Mouse (Mus musculus): ENCODE results near the gene Usp47. TPM values are rescaled to one million over a fixed set of nuclear protein-coding genes. Genes with fewer than 3 reads are reported as not detected.
A peak's percentile ranks its signal among the peaks of the same experiment; 100 is the strongest.

Gene Usp47
- polyA plus RNA-seq, 1 experiment from 2014 or later = 77.1 TPM

- no peak overlapping the region for H3K4me3 ChIP-seq
- ATAC-seq = peak; percentile 10; the same call in 1 of the 2 replicates
- H3K9ac ChIP-seq = no peak overlapping the region
- H3K27ac ChIP-seq = no peak overlapping the region
- no peak overlapping the region for H3K4me2 ChIP-seq
- no peaks in the 10 kb centered on the region for H3K36me3 ChIP-seq (ENCODE audit: poor library complexity, severe bottlenecking)
- peaks cover 28% of the 10 kb centered on the region for H3K4me1 ChIP-seq
- WGBS = 57% methylated on average over 4 of the region's 4 CpGs
- no peaks in the 10 kb centered on the region for H3K27me3 ChIP-seq
- no peaks in the 10 kb centered on the region for H3K9me3 ChIP-seq (replicated peaks)
Observed at GRCm38 (mm10) chr7:112143978-112144377, 120.7 kb downstream of the Usp47 start.

- 37% methylated on average over 11 of the region's 11 CpGs for WGBS
- no peak for ATAC-seq
- Histone ChIP-seq H3K27ac (no peak overlapping the region), H3K4me1 (peaks cover 28% of the 10 kb centered on the region), H3K9ac (no peak overlapping the region), H3K36me3 (ENCODE audit: poor library complexity, severe bottlenecking) (no peaks in the 10 kb centered on the region), H3K4me2 (no peak overlapping the region), H3K27me3 (no peaks in the 10 kb centered on the region), H3K4me3 (no peak overlapping the region), H3K9me3 (replicated peaks) (no peaks in the 10 kb centered on the region)
Observed at GRCm38 (mm10) chr7:112144646-112145179, 121.4 kb downstream of the Usp47 start.

GRCm38 (mm10) chr7:112147979-112148378 is 124.7 kb downstream of the Usp47 start:
- H3K9ac ChIP-seq = no peak overlapping the region
- H3K9me3 ChIP-seq (replicated peaks) = no peaks in the 10 kb centered on the region
- no peaks in the 10 kb centered on the region for H3K36me3 ChIP-seq (ENCODE audit: poor library complexity, severe bottlenecking)
- no peak overlapping the region for H3K4me3 ChIP-seq
- H3K27me3 ChIP-seq = no peaks in the 10 kb centered on the region
- no peak for ATAC-seq
- peaks cover 19% of the 10 kb centered on the region for H3K4me1 ChIP-seq
- 68% methylated on average over 2 of the region's 2 CpGs for WGBS
- no peak overlapping the region for H3K27ac ChIP-seq
- no peak overlapping the region for H3K4me2 ChIP-seq

- ATAC-seq = no peak
- Histone ChIP-seq H3K4me2 (no peak overlapping the region), H3K9ac (no peak overlapping the region), H3K4me1 (peaks cover 13% of the 10 kb centered on the region), H3K4me3 (no peak overlapping the region), H3K27me3 (no peaks in the 10 kb centered on the region), H3K36me3 (ENCODE audit: poor library complexity, severe bottlenecking) (no peaks in the 10 kb centered on the region), H3K9me3 (replicated peaks) (no peaks in the 10 kb centered on the region), H3K27ac (no peak overlapping the region)
- 90% methylated on average over 10 of the region's 10 CpGs for WGBS
Observed at GRCm38 (mm10) chr7:112149113-112149512, 125.8 kb downstream of the Usp47 start.

GRCm38 (mm10) chr7:112154445-112154844 is 131.1 kb downstream of the Usp47 start:
- H3K4me2 ChIP-seq = no peak overlapping the region
- 85% methylated on average over 4 of the region's 4 CpGs for WGBS
- H3K27ac ChIP-seq = no peak overlapping the region
- no peaks in the 10 kb centered on the region for H3K9me3 ChIP-seq (replicated peaks)
- H3K4me3 ChIP-seq = no peak overlapping the region
- peaks cover 19% of the 10 kb centered on the region for H3K27me3 ChIP-seq
- no peak for ATAC-seq
- H3K9ac ChIP-seq = no peak overlapping the region
- no peaks in the 10 kb centered on the region for H3K36me3 ChIP-seq (ENCODE audit: poor library complexity, severe bottlenecking)
- peaks cover 31% of the 10 kb centered on the region for H3K4me1 ChIP-seq

- Histone ChIP-seq H3K36me3 (ENCODE audit: poor library complexity, severe bottlenecking) (no peaks in the 10 kb centered on the region), H3K4me3 (no peak overlapping the region), H3K27me3 (peaks cover 24% of the 10 kb centered on the region), H3K9ac (no peak overlapping the region), H3K4me1 (peaks cover 31% of the 10 kb centered on the region), H3K4me2 (no peak overlapping the region), H3K27ac (no peak overlapping the region), H3K9me3 (replicated peaks) (no peaks in the 10 kb centered on the region)
- 33% methylated on average over 1 of the region's 1 CpGs for WGBS
- no peak for ATAC-seq
Observed at GRCm38 (mm10) chr7:112155194-112155593, 131.9 kb downstream of the Usp47 start.

GRCm38 (mm10) chr7:112157584-112158315 is 134.4 kb downstream of the Usp47 start:
- ATAC-seq = peak; percentile 44
- 13% methylated on average over 23 of the region's 23 CpGs for WGBS

GRCm38 (mm10) chr7:112158316-112158741 is 135.0 kb downstream of the Usp47 start:
- H3K36me3 ChIP-seq (ENCODE audit: poor library complexity, severe bottlenecking) = no peaks in the 10 kb centered on the region
- H3K27ac ChIP-seq = no peak overlapping the region
- no peaks in the 10 kb centered on the region for H3K9me3 ChIP-seq (replicated peaks)
- peak overlapping the region; percentile 71 for H3K4me2 ChIP-seq
- H3K4me3 ChIP-seq = peak overlapping the region; percentile 49
- H3K27me3 ChIP-seq = peaks cover 28% of the 10 kb centered on the region
- H3K4me1 ChIP-seq = peaks cover 31% of the 10 kb centered on the region
- 1% methylated on average over 22 of the region's 23 CpGs for WGBS
- peak; percentile 71 for ATAC-seq
- peak overlapping the region; percentile 66 for H3K9ac ChIP-seq

More at GRCm38 (mm10) chr7:112157584-112158315, 134.4 kb downstream of the Usp47 start:
- H3K4me3 ChIP-seq = peak overlapping the region; percentile 49
- H3K36me3 ChIP-seq (ENCODE audit: poor library complexity, severe bottlenecking) = no peaks in the 10 kb centered on the region
- no peak overlapping the region for H3K27ac ChIP-seq
- H3K4me1 ChIP-seq = peaks cover 31% of the 10 kb centered on the region
- peaks cover 28% of the 10 kb centered on the region for H3K27me3 ChIP-seq
- peak overlapping the region; percentile 71 for H3K4me2 ChIP-seq
- peak overlapping the region; percentile 66 for H3K9ac ChIP-seq
- no peaks in the 10 kb centered on the region for H3K9me3 ChIP-seq (replicated peaks)

- H3K9me3 ChIP-seq (replicated peaks) = no peaks in the 10 kb centered on the region
- H3K4me2 ChIP-seq = peak within 1 kb of the TSS; percentile 71
- peak; percentile 64; the same call in 1 of the 2 replicates for ATAC-seq
- H3K4me3 ChIP-seq = peak within 1 kb of the TSS; percentile 49
- peaks cover 28% of the 10 kb centered on the region for H3K27me3 ChIP-seq
- WGBS = 2% methylated on average over 21 of the region's 21 CpGs
- no peaks in the 10 kb centered on the region for H3K36me3 ChIP-seq (ENCODE audit: poor library complexity, severe bottlenecking)
- H3K9ac ChIP-seq = peak within 1 kb of the TSS; percentile 66
- H3K27ac ChIP-seq = no peak within 1 kb of the TSS
- H3K4me1 ChIP-seq = peaks cover 28% of the 10 kb centered on the region
Observed at GRCm38 (mm10) chr7:112158942-112159341, 135.6 kb downstream of the Usp47 start, which contains the start of gene Dkk3. Dkk3 (minus strand) TSS chr7:112159057.

GRCm38 (mm10) chr7:112159835-112160234 is 136.5 kb downstream of the Usp47 start:
- no peak overlapping the region for H3K27ac ChIP-seq
- no peaks in the 10 kb centered on the region for H3K36me3 ChIP-seq (ENCODE audit: poor library complexity, severe bottlenecking)
- 35% methylated on average over 5 of the region's 6 CpGs for WGBS
- no peak overlapping the region for H3K4me3 ChIP-seq
- no peak overlapping the region for H3K4me2 ChIP-seq
- peaks cover 19% of the 10 kb centered on the region for H3K4me1 ChIP-seq
- peaks cover 28% of the 10 kb centered on the region for H3K27me3 ChIP-seq
- H3K9ac ChIP-seq = no peak overlapping the region
- no peaks in the 10 kb centered on the region for H3K9me3 ChIP-seq (replicated peaks)
- ATAC-seq = no peak
